Mouse (Mus musculus) activated CD4-positive, CD25-positive, alpha-beta regulatory T cell, adult 4 months (primary cell): ENCODE data around the gene Psg19. TPM values are rescaled to one million over a fixed set of nuclear protein-coding genes. Genes with fewer than 3 reads are reported as not detected.
"Not testable (repeated sequence)": the region's sequence is repeated elsewhere in the genome, so short reads cannot be mapped to it uniquely, and the experiment has no call there.

ENCODE experiments used
- ATAC-seq: one replicate; pipeline ENCODE4 v1.8.0; 2017
- polyA plus RNA-seq, 2 experiments: library from polyadenylated mRNA; unstranded; fragments of 100-300 nt; shearing (Covaris generic); gene quantifications; one replicate each; pipeline ENCODE4 v1.2.1; 2017

Psg19 gene
- not detected for polyA plus RNA-seq

- no peak for ATAC-seq
Measured at GRCm38 (mm10) chr7:18798420-18798819, at the start of gene Psg19. Psg19 (minus strand) TSS chr7:18798520.

GRCm38 (mm10) chr7:18844811-18845210 is 46.5 kb upstream of the Psg19 start:
- no peak for ATAC-seq

- no peak for ATAC-seq
Measured at GRCm38 (mm10) chr7:18841174-18841567, 42.9 kb upstream of the Psg19 start.

- ATAC-seq, result peak; percentile 92
Measured at GRCm38 (mm10) chr7:18840386-18841173, 42.3 kb upstream of the Psg19 start.

GRCm38 (mm10) chr7:18839865-18840264 is 41.5 kb upstream of the Psg19 start, which contains the start of gene Mill2:
Mill2 (plus strand) TSS chr7:18839966.
- ATAC-seq, result no peak

GRCm38 (mm10) chr7:18832298-18832697 is 34.0 kb upstream of the Psg19 start:
- no peak for ATAC-seq

- no peak for ATAC-seq
Measured at GRCm38 (mm10) chr7:18829545-18829944, 31.2 kb upstream of the Psg19 start.

- no peak for ATAC-seq
Measured at GRCm38 (mm10) chr7:18828592-18828991, 30.3 kb upstream of the Psg19 start.

GRCm38 (mm10) chr7:18827792-18828546 is 29.6 kb upstream of the Psg19 start:
- no peak for ATAC-seq

- no peak for ATAC-seq
Measured at GRCm38 (mm10) chr7:18821507-18821906, 23.2 kb upstream of the Psg19 start, which contains the start of gene Psg17. Psg17 (minus strand) TSS chr7:18821607.

- no peak for ATAC-seq
Measured at GRCm38 (mm10) chr7:18818301-18818700, 20.0 kb upstream of the Psg19 start.

- ATAC-seq, result no peak
Measured at GRCm38 (mm10) chr7:18803526-18803925, 5.2 kb upstream of the Psg19 start.

- ATAC-seq, result no peak
Measured at GRCm38 (mm10) chr7:18799129-18799528, 809 bp upstream of the Psg19 start.

GRCm38 (mm10) chr7:18790671-18791070 is 7.6 kb downstream of the Psg19 start:
- not testable (repeated sequence) for ATAC-seq

- not testable (repeated sequence) for ATAC-seq
Measured at GRCm38 (mm10) chr7:18781301-18781700, 17.0 kb downstream of the Psg19 start.

- ATAC-seq, result no peak
Measured at GRCm38 (mm10) chr7:18779337-18779781, 19.0 kb downstream of the Psg19 start.

- ATAC-seq, result not testable (repeated sequence)
Measured at GRCm38 (mm10) chr7:18762885-18763284, 35.4 kb downstream of the Psg19 start.

GRCm38 (mm10) chr7:18760152-18760551 is 38.2 kb downstream of the Psg19 start:
- not testable (repeated sequence) for ATAC-seq

GRCm38 (mm10) chr7:18749896-18750477 is 48.3 kb downstream of the Psg19 start:
- not testable (repeated sequence) for ATAC-seq

- no peak for ATAC-seq
Measured at GRCm38 (mm10) chr7:18748994-18749895, 49.1 kb downstream of the Psg19 start.

GRCm38 (mm10) chr7:18747420-18747819 is 50.9 kb downstream of the Psg19 start:
- not testable (repeated sequence) for ATAC-seq
